Mouse (Mus musculus) heart, embryonic 16.5 days (tissue): Measurements from ENCODE around the gene Rac1. TPM values are rescaled to one million over a fixed set of nuclear protein-coding genes. Genes with fewer than 3 reads are reported as not detected.

Source experiments
- ATAC-seq: fragments of 200-750 bp; cut with Nextera tagmentation; replicated peaks from 2 replicates; pipeline ENCODE4 v1.8.0; 2017; ENCODE audit warnings: moderate number of reproducible peaks; ENCODE audit not compliant: insufficient read depth, low FRiP score; ENCODE audit errors: extremely low read depth
- H3K27ac ChIP-seq: fragments of 300-500 bp; sonication (generic); 2 replicates; pipeline ENCODE4 v1.5.1; 2014; ENCODE audit warnings: mild to moderate bottlenecking, low read length, control low read depth, moderate library complexity
- H3K27me3 ChIP-seq: fragments of 300-500 bp; sonication (generic); 2 replicates; pipeline ENCODE4 v1.6.1; 2014; ENCODE audit warnings: low read length, mixed read lengths; ENCODE audit not compliant: control insufficient read depth, insufficient read depth
- H3K36me3 ChIP-seq: fragments of 300-500 bp; sonication (generic); 2 replicates; pipeline ENCODE4 v1.6.1; 2014; ENCODE audit not compliant: control insufficient read depth, insufficient read depth
- H3K4me1 ChIP-seq: fragments of 300-500 bp; sonication (generic); 2 replicates; pipeline ENCODE4 v1.6.1; 2014; ENCODE audit warnings: low read length, mixed read lengths; ENCODE audit not compliant: control insufficient read depth, insufficient read depth
- H3K4me2 ChIP-seq: fragments of 300-500 bp; sonication (generic); 2 replicates; pipeline ENCODE4 v1.6.1; 2014; ENCODE audit warnings: low read depth, mild to moderate bottlenecking, control low read depth, low read length
- H3K4me3 ChIP-seq: fragments of 300-500 bp; sonication (generic); 2 replicates; pipeline ENCODE4 v1.5.1; 2014; ENCODE audit warnings: mild to moderate bottlenecking, control low read depth, low read length
- H3K9ac ChIP-seq: fragments of 300-500 bp; sonication (generic); 2 replicates; pipeline ENCODE4 v1.6.1; 2014; ENCODE audit warnings: low read length, control low read depth
- H3K9me3 ChIP-seq: fragments of 300-500 bp; sonication (generic); replicated peaks from 2 replicates; pipeline ENCODE4 v1.6.1; 2016; ENCODE audit warnings: low read length; ENCODE audit not compliant: control insufficient read depth
- WGBS: fragments of 180-500 bp; shearing (Covaris S2); extraction: QIAGEN DNeasy Blood & Tissue Kit; methylation state at CpG from one replicate; pipeline ENCODE4 v1.1.7; 2014; 5-methylcytosine and 5-hydroxymethylcytosine counted together
- polyA plus RNA-seq: library from polyadenylated mRNA; unstranded; fragments of >200 nt; fragmentation: Nextera tagmentation; extraction: Ambion mirVana; gene quantifications from 2 replicates; pipeline ENCODE4 v1.2.1, GENCODE M21; 2015

Gene Rac1
- polyA plus RNA-seq, 1 experiment from 2014 or later = 340 TPM

DNA sequence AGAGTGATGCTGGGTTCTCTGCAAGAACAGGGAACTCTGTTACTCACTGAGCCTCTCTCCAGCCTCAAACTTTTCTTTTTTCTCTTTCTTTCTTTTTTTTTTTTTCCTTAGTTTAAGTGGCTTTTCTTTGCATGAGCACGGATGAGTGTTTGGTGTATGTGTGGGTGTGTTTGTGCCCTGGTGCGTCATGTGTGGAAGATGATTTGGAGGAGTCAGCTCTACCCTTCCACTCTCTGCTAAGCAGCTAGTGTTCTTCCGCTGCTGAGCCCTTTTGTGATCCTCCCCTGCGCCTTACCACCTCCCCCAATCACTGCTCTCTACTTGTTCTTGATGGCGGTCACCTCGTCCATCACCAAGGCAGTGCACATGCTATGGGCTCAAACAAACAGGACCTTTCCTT, 32.1 kb downstream of the Rac1 start:
- WGBS = 92% methylated on average over 6 of the region's 6 CpGs
- Histone ChIP-seq H3K4me1 (no peaks in the 10 kb centered on the region), H3K4me2 (no peak overlapping the region), H3K4me3 (no peak overlapping the region), H3K36me3 (peaks cover 2% of the 10 kb centered on the region; the same call in 1 of the 2 replicates), H3K9ac (no peak overlapping the region), H3K27ac (no peak overlapping the region), H3K27me3 (no peaks in the 10 kb centered on the region), H3K9me3 (no peaks in the 10 kb centered on the region)
- no peak for ATAC-seq

- H3K9me3 ChIP-seq = no peaks in the 10 kb centered on the region
- no peak overlapping the region for H3K9ac ChIP-seq
- no peaks in the 10 kb centered on the region for H3K27me3 ChIP-seq
- H3K27ac ChIP-seq = no peak overlapping the region
- H3K4me2 ChIP-seq = no peak overlapping the region
- H3K36me3 ChIP-seq = no peaks in the 10 kb centered on the region; the same call in 1 of the 2 replicates
- no peak overlapping the region for H3K4me3 ChIP-seq
- ATAC-seq = no peak
- H3K4me1 ChIP-seq = no peaks in the 10 kb centered on the region
- 73% methylated on average over 10 of the region's 10 CpGs for WGBS
Observed at GRCm38 (mm10) chr5:143493163-143493562, 34.7 kb downstream of the Rac1 start.

DNA sequence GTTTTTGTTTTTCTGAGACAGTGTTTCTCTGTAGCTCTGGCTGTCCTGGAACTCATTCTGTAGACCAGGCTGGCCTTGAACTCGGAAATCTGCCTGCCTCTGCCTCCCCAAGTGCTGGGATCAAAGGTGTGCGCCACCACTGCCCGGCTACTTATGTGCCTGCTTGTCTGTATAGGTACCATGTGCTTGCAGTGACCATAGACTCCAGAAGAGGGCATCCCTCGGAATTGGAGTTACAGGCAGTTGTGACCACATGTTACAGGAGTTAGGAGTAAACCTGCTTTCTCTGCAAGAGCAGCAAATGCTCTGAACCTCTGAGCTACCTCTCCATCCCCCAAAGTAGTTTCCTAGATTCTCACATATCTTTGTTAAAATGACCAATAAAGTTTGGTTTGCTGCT, 36.1 kb downstream of the Rac1 start:
- Histone ChIP-seq H3K27me3 (no peaks in the 10 kb centered on the region), H3K36me3 (peaks cover 2% of the 10 kb centered on the region; the same call in 1 of the 2 replicates), H3K4me3 (no peak overlapping the region), H3K4me1 (no peaks in the 10 kb centered on the region), H3K27ac (no peak overlapping the region), H3K9me3 (no peaks in the 10 kb centered on the region), H3K4me2 (no peak overlapping the region), H3K9ac (no peak overlapping the region)
- 84% methylated on average over 4 of the region's 4 CpGs for WGBS
- ATAC-seq = no peak

GRCm38 (mm10) chr5:143489749-143490342, 38.0 kb downstream of the Rac1 start:
- WGBS = 75% methylated on average over 14 of the region's 14 CpGs
- H3K36me3 ChIP-seq = peaks cover 2% of the 10 kb centered on the region; the same call in 1 of the 2 replicates

GRCm38 (mm10) chr5:143487998-143488397, 39.8 kb downstream of the Rac1 start:
- no peak overlapping the region for H3K9ac ChIP-seq
- no peak overlapping the region for H3K4me2 ChIP-seq
- no peak for ATAC-seq
- no peak overlapping the region for H3K4me3 ChIP-seq
- H3K27me3 ChIP-seq = no peaks in the 10 kb centered on the region
- 83% methylated on average over 5 of the region's 5 CpGs for WGBS
- peaks cover 2% of the 10 kb centered on the region; the same call in 1 of the 2 replicates for H3K36me3 ChIP-seq
- no peak overlapping the region for H3K27ac ChIP-seq
- H3K4me1 ChIP-seq = no peaks in the 10 kb centered on the region
- no peaks in the 10 kb centered on the region for H3K9me3 ChIP-seq

More at GRCm38 (mm10) chr5:143489749-143490342, 38.0 kb downstream of the Rac1 start:
- Histone ChIP-seq H3K9me3 (no peaks in the 10 kb centered on the region), H3K4me3 (no peak overlapping the region), H3K4me2 (no peak overlapping the region), H3K4me1 (no peaks in the 10 kb centered on the region), H3K9ac (no peak overlapping the region), H3K27me3 (no peaks in the 10 kb centered on the region), H3K27ac (no peak overlapping the region)
- 0 out of 2 replicates have a peak, but pooled peaks have one; percentile 32 for ATAC-seq

- H3K4me3 ChIP-seq = no peak overlapping the region
- no peak for ATAC-seq
- 0 out of 2 replicates have a peak, but pooled peaks cover 2% of the 10 kb centered on the region for H3K36me3 ChIP-seq
- H3K27me3 ChIP-seq = no peaks in the 10 kb centered on the region
- no peaks in the 10 kb centered on the region for H3K9me3 ChIP-seq
- no peaks in the 10 kb centered on the region for H3K4me1 ChIP-seq
- H3K9ac ChIP-seq = no peak overlapping the region
- H3K4me2 ChIP-seq = no peak overlapping the region
- WGBS = 87% methylated on average over 10 of the region's 10 CpGs
- H3K27ac ChIP-seq = no peak overlapping the region
Observed at GRCm38 (mm10) chr5:143487193-143487592, 40.6 kb downstream of the Rac1 start.

GRCm38 (mm10) chr5:143484955-143485354, 42.9 kb downstream of the Rac1 start:
- 85% methylated on average over 5 of the region's 5 CpGs for WGBS
- H3K36me3 ChIP-seq = 0 out of 2 replicates have a peak, but pooled peaks cover 2% of the 10 kb centered on the region
- H3K9ac ChIP-seq = no peak overlapping the region
- no peaks in the 10 kb centered on the region for H3K27me3 ChIP-seq
- H3K4me2 ChIP-seq = no peak overlapping the region
- no peaks in the 10 kb centered on the region for H3K4me1 ChIP-seq
- no peak for ATAC-seq
- no peak overlapping the region for H3K27ac ChIP-seq
- H3K4me3 ChIP-seq = no peak overlapping the region
- no peaks in the 10 kb centered on the region for H3K9me3 ChIP-seq

- ATAC-seq = no peak
- Histone ChIP-seq H3K4me2 (no peak overlapping the region), H3K4me1 (no peaks in the 10 kb centered on the region), H3K9me3 (no peaks in the 10 kb centered on the region), H3K9ac (no peak overlapping the region), H3K27me3 (no peaks in the 10 kb centered on the region), H3K36me3 (peaks cover 19% of the 10 kb centered on the region), H3K27ac (no peak overlapping the region), H3K4me3 (no peak overlapping the region)
- WGBS = 92% methylated on average over 3 of the region's 3 CpGs
Observed at GRCm38 (mm10) chr5:143477901-143478300, 49.9 kb downstream of the Rac1 start.

- 91% methylated on average over 6 of the region's 6 CpGs for WGBS
- ATAC-seq = no peak
Observed at GRCm38 (mm10) chr5:143476013-143476412, 51.8 kb downstream of the Rac1 start.

More at GRCm38 (mm10) chr5:143476013-143476412, 51.8 kb downstream of the Rac1 start:
- Histone ChIP-seq H3K4me2 (no peak overlapping the region), H3K27ac (no peak overlapping the region), H3K27me3 (no peaks in the 10 kb centered on the region), H3K4me3 (no peak overlapping the region), H3K4me1 (peaks cover 1% of the 10 kb centered on the region), H3K36me3 (peaks cover 21% of the 10 kb centered on the region), H3K9me3 (no peaks in the 10 kb centered on the region), H3K9ac (no peak overlapping the region)
